Mouse (Mus musculus): ENCODE data around the gene Gpsm1.

Gpsm1 gene

DNA sequence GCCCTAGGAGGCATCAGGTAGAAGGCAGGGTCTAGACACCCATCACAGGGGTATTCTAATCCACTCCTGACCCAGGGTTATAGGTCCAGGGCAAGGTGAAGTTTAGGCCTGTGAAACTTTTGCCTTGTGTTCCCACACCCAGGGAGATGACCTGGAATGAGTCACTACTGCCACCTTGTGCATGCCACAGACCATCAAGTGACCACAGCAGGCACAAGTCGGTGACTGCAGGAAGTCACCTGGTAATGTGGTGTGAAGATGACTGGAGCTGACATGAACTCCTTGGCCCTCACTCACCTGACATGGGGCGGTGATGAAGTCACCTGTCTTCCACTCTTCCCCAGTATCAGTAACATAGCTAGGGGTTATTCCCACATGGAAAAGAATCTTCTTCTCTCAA, 2.5 kb upstream of the Gpsm1 start:
- no peak for DNase-seq

DNA sequence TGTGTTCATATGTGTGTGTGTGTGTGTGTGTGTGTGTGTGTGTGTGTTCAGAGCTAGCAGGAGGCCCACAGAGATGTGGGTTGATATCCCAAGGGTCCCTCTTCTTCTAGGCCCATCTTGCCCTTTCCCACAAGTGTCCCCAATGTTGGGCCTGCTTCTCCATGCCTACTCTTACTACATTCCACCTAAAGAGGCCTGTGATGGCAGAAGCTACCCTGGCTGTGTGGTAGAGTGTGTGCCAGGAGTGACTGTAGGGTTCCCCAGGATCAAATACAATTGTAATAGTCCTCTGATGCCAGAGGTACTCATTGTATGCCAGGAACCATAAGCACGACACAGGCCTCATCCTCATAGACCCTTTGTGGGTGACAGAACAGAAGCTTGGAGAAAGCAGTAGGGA, 1.9 kb upstream of the Gpsm1 start:
- DNase-seq = no peak

GRCm38 (mm10) chr2:26314281-26315071, 839 bp upstream of the Gpsm1 start:
- peak; percentile 76 for DNase-seq

- DNase-seq = peak; percentile 69
Measured at GRCm38 (mm10) chr2:26315925-26316311, 603 bp downstream of the Gpsm1 start.

- DNase-seq = no peak
Measured at GRCm38 (mm10) chr2:26316576-26317246, 1.4 kb downstream of the Gpsm1 start.

- no peak for DNase-seq
Measured at GRCm38 (mm10) chr2:26317371-26317770, 2.1 kb downstream of the Gpsm1 start.

GRCm38 (mm10) chr2:26317991-26318672, 2.8 kb downstream of the Gpsm1 start:
- DNase-seq = no peak

DNA sequence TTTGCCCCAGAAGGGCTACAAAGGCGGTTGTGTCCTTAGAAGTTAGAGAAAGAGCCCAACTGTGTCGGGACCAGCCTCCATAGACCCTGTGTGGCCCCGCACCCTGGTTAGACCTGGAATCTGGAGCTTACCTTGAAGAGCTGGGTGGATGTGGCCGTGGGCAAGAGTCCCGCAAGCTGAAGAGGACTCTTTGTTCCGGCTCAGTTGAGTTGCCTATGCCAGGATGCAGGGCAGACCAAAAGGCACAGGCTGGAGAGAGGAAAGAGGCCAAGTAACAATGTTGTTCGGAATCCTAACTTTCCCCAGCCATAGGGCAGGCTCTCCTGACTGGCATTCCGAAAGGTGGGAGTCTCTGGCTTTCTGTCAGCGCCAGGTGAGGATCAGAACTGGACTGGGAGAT, 3.8 kb downstream of the Gpsm1 start:
- no peak for DNase-seq

DNA sequence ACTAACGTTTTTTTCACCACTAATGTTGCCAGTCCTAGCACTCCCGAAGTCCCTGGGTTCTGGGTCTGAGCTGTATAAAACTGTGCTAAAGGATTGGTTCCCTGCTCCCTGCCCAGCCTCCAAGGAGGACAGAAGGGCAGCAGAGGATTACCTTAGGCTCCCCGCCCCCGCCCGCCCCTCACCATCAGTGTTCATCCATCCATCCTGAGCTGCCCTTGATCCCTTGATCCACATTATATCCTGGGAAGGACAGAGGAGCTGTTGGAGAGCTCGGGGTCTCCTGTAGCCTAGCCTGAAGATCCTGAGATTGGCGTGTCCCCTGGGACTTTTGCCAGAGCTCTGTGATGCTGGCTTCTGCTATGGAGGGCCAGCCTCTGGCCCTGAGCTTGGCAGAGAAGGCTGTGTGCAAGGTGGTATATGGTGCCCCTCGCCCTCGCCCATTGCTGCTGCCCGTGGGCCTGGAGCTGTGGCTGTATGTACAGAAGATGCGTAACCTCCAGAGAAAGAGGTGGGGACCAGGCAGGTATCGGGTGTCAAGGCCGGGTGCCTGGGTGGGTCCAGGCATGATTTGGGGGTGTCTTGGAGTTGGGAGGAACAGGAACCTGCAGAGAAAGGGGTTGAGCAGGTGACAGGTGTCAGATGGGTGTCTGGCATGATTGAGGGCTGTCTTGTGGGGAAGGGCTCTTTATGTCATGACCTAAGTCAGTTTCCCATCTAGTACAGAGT, 4.4 kb downstream of the Gpsm1 start:
- no peak for DNase-seq

- no peak for DNase-seq
Measured at GRCm38 (mm10) chr2:26320245-26321185, 5.2 kb downstream of the Gpsm1 start.

GRCm38 (mm10) chr2:26323589-26324325, 8.4 kb downstream of the Gpsm1 start:
- no peak for DNase-seq

GRCm38 (mm10) chr2:26324917-26325316, 9.6 kb downstream of the Gpsm1 start:
- peak; percentile 65 for DNase-seq

DNA sequence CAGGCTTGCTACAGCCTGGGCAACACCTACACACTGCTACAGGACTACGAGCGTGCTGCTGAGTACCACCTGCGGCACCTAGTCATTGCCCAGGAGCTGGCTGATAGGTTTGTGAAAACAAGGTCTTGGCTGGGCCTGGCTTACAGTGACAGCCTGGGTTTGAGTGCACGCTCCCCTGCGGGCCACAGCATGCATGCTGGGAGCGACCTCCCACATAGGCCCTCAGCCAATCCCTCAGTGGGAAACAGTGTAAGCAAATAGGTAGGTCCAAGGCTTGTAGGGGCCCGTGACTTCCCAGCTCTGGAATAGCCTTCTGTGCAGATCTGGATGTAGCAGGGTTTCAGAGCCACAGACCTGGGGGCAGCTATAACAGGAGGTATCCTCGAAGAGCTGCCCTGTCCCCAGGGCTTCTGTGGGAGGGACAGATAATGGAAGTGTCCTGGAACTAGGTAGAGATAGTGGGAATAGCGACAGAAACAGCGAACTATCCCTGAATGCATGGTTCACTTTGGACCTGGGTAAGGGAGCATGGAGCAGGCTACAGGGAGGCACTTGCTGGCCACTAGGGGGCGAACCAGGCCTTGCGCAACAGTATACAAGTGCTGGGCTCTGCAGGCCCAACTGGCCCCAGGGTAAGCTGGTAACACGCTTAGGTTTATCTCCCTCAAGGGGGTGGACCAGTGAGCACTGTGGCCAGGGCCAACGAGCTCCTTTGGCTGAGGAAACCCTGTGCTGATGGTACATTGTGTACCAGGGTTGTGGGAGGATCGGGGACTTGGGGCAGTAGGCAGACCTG, 10.3 kb downstream of the Gpsm1 start:
- peak; percentile 77 for DNase-seq

DNA sequence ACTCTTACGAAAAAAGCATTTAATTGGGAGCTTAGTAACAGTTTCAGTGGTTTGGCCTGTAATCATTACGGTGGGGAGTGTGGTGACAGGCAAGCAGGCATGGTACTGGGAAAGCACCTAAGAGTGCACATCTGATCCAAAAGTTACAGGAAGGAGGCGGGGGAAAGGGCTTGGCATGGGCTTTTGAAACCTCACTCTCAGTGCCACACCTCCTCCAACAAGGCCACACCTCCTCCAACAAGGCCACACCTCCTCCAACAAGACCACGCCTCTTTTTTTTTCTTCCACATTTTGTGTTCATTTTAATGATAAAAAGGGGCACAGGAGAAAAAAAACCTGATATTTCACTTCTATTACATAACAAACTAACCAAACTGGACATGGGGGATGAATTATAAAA, 12.5 kb downstream of the Gpsm1 start:
- DNase-seq = peak; percentile 58

- peak; percentile 27 for DNase-seq
Measured at GRCm38 (mm10) chr2:26329402-26329801, 14.1 kb downstream of the Gpsm1 start.

DNA sequence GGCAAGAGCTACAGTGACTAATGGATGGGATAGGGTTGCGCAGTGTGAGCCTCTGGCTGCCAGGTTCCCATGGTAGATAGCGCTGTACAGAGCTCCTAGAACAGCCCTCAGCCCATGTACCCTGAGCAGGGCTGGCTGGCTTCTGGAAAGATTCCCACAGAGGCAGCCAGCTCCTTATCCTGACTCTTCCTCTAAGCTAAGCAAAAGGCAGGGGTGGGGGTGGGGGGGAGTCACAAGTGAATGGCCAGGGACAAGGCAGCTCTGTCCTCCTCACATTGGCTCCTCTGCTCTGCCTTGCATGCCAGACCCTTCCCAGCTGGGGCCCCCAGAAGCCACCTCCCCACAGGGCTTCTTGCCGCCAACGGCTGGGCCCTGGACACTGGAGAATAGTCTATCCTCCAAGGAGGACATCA, 14.7 kb downstream of the Gpsm1 start:
- no peak for DNase-seq

- no peak for DNase-seq
Measured at GRCm38 (mm10) chr2:26330702-26331101, 15.4 kb downstream of the Gpsm1 start.

GRCm38 (mm10) chr2:26338302-26339203, 23.2 kb downstream of the Gpsm1 start:
- no peak for DNase-seq

- DNase-seq = peak; percentile 31
Measured at GRCm38 (mm10) chr2:26339204-26339551, 23.9 kb downstream of the Gpsm1 start.

All from lung, postnatal 36 days (tissue).